Mouse (Mus musculus) neural tube, embryonic 13.5 days (tissue): ENCODE measurements around the gene Whamm. TPM values are rescaled to one million over a fixed set of nuclear protein-coding genes. Genes with fewer than 3 reads are reported as not detected.

Source experiments
- ATAC-seq: fragments of 200-750 bp; cut with Nextera tagmentation; 2 replicates; pipeline ENCODE4 v1.8.0; 2017; ENCODE audit warnings: low read depth, mild to moderate bottlenecking, moderate TSS enrichment, moderate library complexity
- H3K27ac ChIP-seq: fragments of 300-500 bp; sonication (generic); replicated peaks from 2 replicates; pipeline ENCODE4 v1.5.1; 2015; ENCODE audit warnings: moderate library complexity, mild to moderate bottlenecking, inconsistent platforms
- H3K27me3 ChIP-seq: fragments of 300-500 bp; sonication (generic); 2 replicates; pipeline ENCODE4 v1.6.1; 2015; ENCODE audit warnings: mild to moderate bottlenecking, inconsistent platforms
- H3K36me3 ChIP-seq: fragments of 300-500 bp; sonication (generic); 2 replicates; pipeline ENCODE4 v1.6.1; 2015; ENCODE audit warnings: mild to moderate bottlenecking, inconsistent platforms
- H3K4me1 ChIP-seq: fragments of 300-500 bp; sonication (generic); replicated peaks from 2 replicates; pipeline ENCODE4 v1.6.1; 2015; ENCODE audit warnings: inconsistent platforms
- H3K4me2 ChIP-seq: fragments of 300-500 bp; sonication (generic); 2 replicates; pipeline ENCODE4 v1.6.1; 2015; ENCODE audit warnings: inconsistent platforms, mild to moderate bottlenecking, moderate library complexity
- H3K4me3 ChIP-seq: fragments of 300-500 bp; sonication (generic); 2 replicates; pipeline ENCODE4 v1.5.1; 2015; ENCODE audit warnings: mild to moderate bottlenecking, inconsistent platforms
- H3K9ac ChIP-seq: fragments of 300-500 bp; sonication (generic); 2 replicates; pipeline ENCODE4 v1.6.1; 2015; ENCODE audit warnings: moderate library complexity, mild to moderate bottlenecking, inconsistent platforms
- H3K9me3 ChIP-seq: fragments of 300-500 bp; sonication (generic); 2 replicates; pipeline ENCODE4 v1.6.1; 2016; ENCODE audit warnings: inconsistent platforms
- WGBS: fragments of 180-500 bp; shearing (Covaris S2); methylation state at CpG from one replicate; pipeline ENCODE4 v1.1.7; 2015; 5-methylcytosine and 5-hydroxymethylcytosine counted together
- polyA plus RNA-seq: library from polyadenylated mRNA; unstranded; fragments of >200 nt; fragmentation: Nextera tagmentation; extraction: Ambion mirVana; gene quantifications from 2 replicates; pipeline ENCODE4 v1.2.1, GENCODE M21; 2015

The Whamm gene
- polyA plus RNA-seq: 7.1 and 8.0 TPM in 2 replicates

DNA sequence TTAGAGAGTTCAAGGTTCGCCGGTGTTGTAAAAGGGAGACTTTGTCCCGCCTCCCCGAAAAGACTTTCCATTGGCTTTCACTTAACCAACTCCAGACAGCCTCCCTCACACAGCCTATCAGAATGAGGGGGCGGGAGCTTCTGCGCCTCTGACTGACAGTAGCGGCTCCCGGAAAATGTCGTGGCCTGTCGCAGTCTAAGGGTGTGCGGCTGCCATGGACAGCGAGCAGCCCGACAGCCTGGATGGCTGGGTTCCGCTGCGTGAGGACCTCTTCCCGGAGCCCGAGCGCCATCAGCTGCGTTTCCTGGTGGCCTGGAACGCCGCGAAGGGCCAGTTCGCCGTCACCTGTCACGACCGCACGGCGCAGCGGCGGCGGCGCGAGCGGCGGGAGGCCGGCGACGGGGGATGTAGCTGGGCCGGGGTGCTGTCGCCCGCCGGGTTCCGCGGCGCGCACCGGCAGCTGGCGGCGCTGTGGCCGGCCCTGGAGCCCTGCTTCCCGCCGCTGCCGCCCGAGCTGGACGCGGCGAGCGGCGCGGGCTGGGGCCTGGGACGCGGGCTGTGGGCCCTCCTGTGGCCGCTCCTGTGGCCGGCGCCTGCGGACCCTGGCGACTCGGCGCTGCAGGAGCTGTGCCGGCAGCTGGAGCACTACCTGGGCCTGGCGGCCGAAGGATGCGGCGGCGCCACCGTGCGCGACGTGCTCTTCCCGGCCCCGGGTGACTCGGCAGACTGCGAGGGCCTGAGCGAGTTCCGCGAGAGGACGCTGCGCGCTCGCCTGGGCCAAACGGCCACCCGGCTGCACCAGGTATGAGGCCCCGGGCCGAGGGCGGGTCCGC is at the start of gene Whamm:
Whamm (plus strand) TSS at position 159 of the 833 bp plus-strand sequence.
- peak; percentile 100 for ATAC-seq
- peak within 1 kb of the TSS; percentile 91 for H3K4me3 ChIP-seq
- peak within 1 kb of the TSS; percentile 68 for H3K4me2 ChIP-seq
- peaks cover 18% of the 10 kb centered on the region for H3K4me1 ChIP-seq
- H3K36me3 ChIP-seq: peaks cover 13% of the 10 kb centered on the region
- H3K9ac ChIP-seq: peak within 1 kb of the TSS; percentile 96
- H3K27ac ChIP-seq: peak within 1 kb of the TSS; percentile 98
- no peaks in the 10 kb centered on the region for H3K27me3 ChIP-seq
- WGBS: under 1% methylated on average over 93 of the region's 96 CpGs
- H3K9me3 ChIP-seq: no peaks in the 10 kb centered on the region

DNA sequence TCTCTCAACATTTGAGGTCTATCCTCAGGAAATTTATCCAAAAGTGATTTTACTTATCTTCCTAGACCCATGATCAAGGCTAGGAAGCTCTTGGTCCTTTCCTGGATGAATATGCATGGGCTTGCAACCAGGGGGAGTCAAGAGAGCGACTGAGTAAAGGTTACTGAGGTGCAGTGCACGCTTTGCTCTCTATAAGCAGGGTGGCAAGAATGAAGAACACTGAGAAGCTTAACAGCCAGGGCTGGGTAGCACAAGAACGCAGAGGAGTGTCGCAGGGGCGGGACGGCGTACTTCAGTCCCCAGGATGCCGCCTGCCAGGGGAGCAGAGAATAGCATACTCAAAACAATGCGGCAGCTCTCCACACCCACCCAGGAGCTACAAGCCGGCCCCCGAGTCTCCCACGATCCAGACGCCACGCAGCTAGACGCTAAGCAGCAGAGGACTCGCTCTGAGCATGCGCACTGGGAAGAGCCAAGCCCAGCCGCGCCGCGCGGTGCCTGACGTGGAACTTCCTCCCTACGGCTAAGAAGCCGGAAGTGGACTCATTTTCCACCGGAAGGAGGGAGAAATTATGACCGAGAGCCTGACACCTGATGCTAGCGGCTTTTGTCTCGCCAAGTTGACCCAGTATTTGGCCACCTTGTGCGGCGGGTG is 47.9 kb upstream of the Whamm start:
- whole genome bisulfite sequencing: under 1% methylated on average over 31 of the region's 31 CpGs
- Histone ChIP-seq H3K9ac (peak overlapping the region; percentile 77), H3K4me1 (peaks cover 24% of the 10 kb centered on the region), H3K4me3 (peak overlapping the region; percentile 70), H3K27ac (peak overlapping the region; percentile 95), H3K9me3 (no peaks in the 10 kb centered on the region), H3K36me3 (peaks cover 27% of the 10 kb centered on the region), H3K27me3 (no peaks in the 10 kb centered on the region), H3K4me2 (peak overlapping the region; percentile 87)
- ATAC-seq: peak; percentile 98

DNA sequence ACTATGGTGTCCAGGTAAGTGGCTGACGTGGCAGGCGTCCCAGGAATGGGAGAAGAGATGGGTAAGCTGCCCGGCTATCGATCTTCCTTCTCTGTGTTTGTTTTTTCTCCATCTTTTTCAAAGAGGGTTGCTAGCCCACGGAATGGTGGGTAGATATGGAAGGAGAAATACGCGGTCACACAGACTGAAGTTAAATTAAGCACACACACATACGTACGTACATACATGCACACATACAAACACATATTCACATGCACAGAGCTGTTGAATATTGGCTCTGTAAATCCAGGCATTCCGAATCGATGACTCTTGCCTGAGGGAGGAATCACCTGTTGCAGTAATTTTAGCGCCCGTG is 47.4 kb upstream of the Whamm start:
- Histone ChIP-seq H3K9me3 (no peaks in the 10 kb centered on the region), H3K4me2 (peak overlapping the region; percentile 87), H3K9ac (peak overlapping the region; percentile 77), H3K36me3 (peaks cover 31% of the 10 kb centered on the region), H3K27me3 (no peaks in the 10 kb centered on the region), H3K27ac (peak overlapping the region; percentile 95), H3K4me3 (peak overlapping the region; percentile 70), H3K4me1 (peaks cover 24% of the 10 kb centered on the region)
- ATAC-seq: no peak; the same call in 1 of the 2 replicates
- WGBS: 12% methylated on average over 13 of the region's 13 CpGs

DNA sequence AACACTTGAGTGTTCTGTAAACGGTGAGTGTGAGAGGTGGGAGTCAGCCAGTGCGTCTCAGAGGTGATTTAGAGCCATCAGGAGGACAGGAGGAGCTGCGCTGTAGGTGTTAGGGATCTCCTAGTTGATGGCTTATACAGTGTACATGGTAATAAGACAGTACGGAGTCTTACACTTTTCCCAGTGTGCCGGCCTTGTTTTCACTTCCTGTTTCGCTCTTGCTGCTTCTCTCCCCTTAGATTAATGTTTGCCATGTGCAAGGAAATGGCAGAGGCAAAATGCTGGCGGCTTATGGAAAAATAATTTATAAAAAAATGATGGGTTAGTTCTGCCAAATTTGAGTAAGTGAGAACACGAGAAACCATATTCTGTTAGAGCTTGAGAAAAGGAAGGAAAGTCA is 42.1 kb upstream of the Whamm start:
- WGBS: 95% methylated on average over 8 of the region's 8 CpGs
- H3K27ac ChIP-seq: no peak overlapping the region
- no peak overlapping the region for H3K9ac ChIP-seq
- peaks cover 82% of the 10 kb centered on the region for H3K36me3 ChIP-seq
- H3K4me1 ChIP-seq: peaks cover 16% of the 10 kb centered on the region
- peaks cover 2% of the 10 kb centered on the region; the same call in 1 of the 2 replicates for H3K9me3 ChIP-seq
- no peak for ATAC-seq
- H3K27me3 ChIP-seq: no peaks in the 10 kb centered on the region
- H3K4me3 ChIP-seq: no peak overlapping the region
- H3K4me2 ChIP-seq: no peak overlapping the region

DNA sequence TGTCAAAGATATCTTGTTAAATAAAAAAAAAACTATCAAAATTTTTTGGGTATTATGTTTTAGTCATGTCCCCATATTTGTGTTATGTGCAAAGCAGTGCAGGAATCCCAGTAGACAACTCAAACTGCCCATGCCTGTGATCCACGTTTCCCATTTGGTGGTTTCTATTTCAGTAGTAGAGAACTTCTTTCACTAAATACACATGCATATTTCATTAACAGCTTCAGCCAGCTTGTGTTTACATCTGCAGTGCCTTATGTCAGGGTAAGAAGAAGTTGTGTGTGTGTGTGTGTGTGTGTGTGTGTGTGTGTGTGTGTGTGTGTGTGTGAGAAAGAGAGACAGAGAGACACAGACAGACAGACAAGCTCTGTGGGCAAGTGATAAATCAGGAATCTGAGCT is 39.6 kb upstream of the Whamm start:
- WGBS: 86% methylated on average over 1 of the region's 1 CpGs
- Histone ChIP-seq H3K4me1 (no peaks in the 10 kb centered on the region), H3K36me3 (peaks cover 88% of the 10 kb centered on the region), H3K27me3 (no peaks in the 10 kb centered on the region), H3K4me3 (no peak overlapping the region), H3K4me2 (no peak overlapping the region), H3K9me3 (peaks cover 4% of the 10 kb centered on the region; the same call in 1 of the 2 replicates), H3K9ac (no peak overlapping the region), H3K27ac (no peak overlapping the region)
- ATAC-seq: no peak

DNA sequence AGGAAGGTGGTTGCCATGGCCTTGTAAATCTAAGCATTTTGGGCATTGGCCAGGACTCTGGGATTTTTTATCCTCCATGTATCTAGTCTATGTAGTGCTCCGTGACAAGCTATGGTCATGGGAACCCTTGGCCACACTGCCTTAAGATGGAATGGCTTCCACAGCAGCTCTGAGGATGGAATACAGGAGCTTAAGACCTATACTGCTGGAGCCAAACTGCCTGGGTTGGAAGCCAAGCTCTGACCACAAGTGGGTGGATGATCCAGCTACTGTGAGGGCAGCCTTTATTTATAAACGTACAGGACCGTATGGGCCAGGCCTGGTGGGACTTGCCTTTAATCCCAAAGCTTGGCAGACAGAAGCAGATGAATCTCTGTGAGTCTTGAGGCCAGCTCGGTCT is 34.6 kb upstream of the Whamm start:
- ATAC-seq: no peak
- Histone ChIP-seq H3K36me3 (peaks cover 48% of the 10 kb centered on the region), H3K4me1 (peaks cover 17% of the 10 kb centered on the region; the same call in 1 of the 2 replicates), H3K4me3 (no peak overlapping the region), H3K27me3 (no peaks in the 10 kb centered on the region), H3K9me3 (peaks cover 4% of the 10 kb centered on the region; the same call in 1 of the 2 replicates), H3K9ac (no peak overlapping the region), H3K27ac (no peak overlapping the region), H3K4me2 (no peak overlapping the region)
- 95% methylated on average over 4 of the region's 4 CpGs for WGBS

DNA sequence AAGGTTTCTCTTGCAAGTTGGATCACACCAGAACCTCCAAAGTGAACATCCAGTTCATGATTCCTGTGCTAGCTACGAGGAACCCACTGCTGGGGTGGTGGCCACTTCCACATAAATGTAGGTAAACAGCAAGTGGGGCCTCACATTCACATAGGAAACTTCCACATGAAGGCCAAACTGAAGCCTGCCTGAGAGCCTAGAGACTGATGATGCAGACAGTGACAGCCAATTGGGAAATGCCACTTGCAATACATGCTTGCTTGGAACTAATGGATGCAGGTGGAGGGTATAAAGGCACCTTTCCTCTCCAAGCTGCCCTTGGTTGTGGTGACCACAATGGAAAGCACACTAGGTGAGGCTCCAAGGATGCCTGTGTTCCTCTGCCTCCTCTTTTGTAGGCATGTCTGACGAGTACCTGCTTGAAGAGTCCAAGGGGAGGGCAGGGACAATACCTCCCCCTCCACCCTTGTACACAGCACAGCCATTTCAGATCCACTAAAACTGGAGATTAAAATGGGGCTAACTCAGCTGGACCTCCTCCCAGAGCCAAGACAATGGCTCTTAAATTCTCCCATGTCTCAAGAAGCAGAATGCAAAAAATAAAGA is 32.9 kb upstream of the Whamm start:
- Histone ChIP-seq H3K4me3 (no peak overlapping the region), H3K27ac (no peak overlapping the region), H3K4me1 (peaks cover 17% of the 10 kb centered on the region; the same call in 1 of the 2 replicates), H3K9ac (no peak overlapping the region), H3K9me3 (peaks cover 4% of the 10 kb centered on the region; the same call in 1 of the 2 replicates), H3K4me2 (no peak overlapping the region), H3K27me3 (no peaks in the 10 kb centered on the region), H3K36me3 (peaks cover 31% of the 10 kb centered on the region)
- ATAC-seq: no peak
- WGBS: 74% methylated on average over 2 of the region's 2 CpGs

DNA sequence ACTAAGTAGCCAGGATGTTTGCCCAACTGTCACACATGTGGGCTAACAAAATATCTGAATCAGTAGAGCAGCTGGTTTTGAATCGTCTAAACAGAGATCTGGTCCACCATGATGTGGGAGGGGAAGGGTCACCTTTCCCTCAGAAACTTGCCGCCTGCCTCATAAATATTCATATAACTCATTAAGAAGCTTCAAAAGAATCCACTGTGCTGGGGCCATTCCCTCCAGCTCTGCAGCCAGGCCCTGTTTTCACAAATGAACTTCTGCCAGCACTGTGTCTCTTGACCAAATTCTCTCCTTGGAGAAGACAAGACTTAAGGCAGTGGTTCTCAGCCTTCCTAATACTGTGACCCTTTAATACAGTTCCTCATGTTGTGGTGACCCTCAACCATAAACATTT is 31.5 kb upstream of the Whamm start:
- no peak overlapping the region for H3K4me2 ChIP-seq
- ATAC-seq: no peak
- no peak overlapping the region for H3K9ac ChIP-seq
- no peaks in the 10 kb centered on the region for H3K9me3 ChIP-seq
- peaks cover 17% of the 10 kb centered on the region for H3K36me3 ChIP-seq
- 8% methylated on average over 2 of the region's 2 CpGs for WGBS
- H3K27ac ChIP-seq: no peak overlapping the region
- H3K4me1 ChIP-seq: peaks cover 17% of the 10 kb centered on the region; the same call in 1 of the 2 replicates
- H3K4me3 ChIP-seq: no peak overlapping the region
- H3K27me3 ChIP-seq: no peaks in the 10 kb centered on the region

DNA sequence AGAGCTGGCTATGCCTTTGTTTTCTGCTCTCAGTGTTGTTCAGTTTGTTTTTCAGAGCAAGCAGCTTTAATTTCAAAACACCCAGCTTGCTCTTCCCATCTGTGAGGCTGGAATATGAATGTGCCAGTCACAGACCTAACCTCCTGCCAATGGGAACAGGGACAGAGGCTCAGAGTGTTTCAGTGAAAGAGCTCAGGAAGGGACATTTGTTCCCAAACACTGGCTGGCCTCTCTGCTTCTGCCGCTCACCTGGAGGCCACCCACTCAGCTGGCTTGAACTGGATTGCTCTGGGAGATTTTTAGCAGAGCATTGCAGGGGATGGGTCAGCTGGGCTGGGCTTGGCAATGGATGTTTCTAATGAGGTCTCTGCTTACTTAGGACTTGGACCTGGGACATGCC is 30.1 kb upstream of the Whamm start:
- Histone ChIP-seq H3K36me3 (0 out of 2 replicates have a peak, but pooled peaks cover 4% of the 10 kb centered on the region), H3K9me3 (no peaks in the 10 kb centered on the region), H3K4me1 (peaks cover 17% of the 10 kb centered on the region; the same call in 1 of the 2 replicates), H3K27ac (no peak overlapping the region), H3K27me3 (no peaks in the 10 kb centered on the region), H3K4me3 (no peak overlapping the region), H3K9ac (no peak overlapping the region), H3K4me2 (no peak overlapping the region)
- WGBS: 76% methylated on average over 1 of the region's 1 CpGs
- ATAC-seq: no peak

DNA sequence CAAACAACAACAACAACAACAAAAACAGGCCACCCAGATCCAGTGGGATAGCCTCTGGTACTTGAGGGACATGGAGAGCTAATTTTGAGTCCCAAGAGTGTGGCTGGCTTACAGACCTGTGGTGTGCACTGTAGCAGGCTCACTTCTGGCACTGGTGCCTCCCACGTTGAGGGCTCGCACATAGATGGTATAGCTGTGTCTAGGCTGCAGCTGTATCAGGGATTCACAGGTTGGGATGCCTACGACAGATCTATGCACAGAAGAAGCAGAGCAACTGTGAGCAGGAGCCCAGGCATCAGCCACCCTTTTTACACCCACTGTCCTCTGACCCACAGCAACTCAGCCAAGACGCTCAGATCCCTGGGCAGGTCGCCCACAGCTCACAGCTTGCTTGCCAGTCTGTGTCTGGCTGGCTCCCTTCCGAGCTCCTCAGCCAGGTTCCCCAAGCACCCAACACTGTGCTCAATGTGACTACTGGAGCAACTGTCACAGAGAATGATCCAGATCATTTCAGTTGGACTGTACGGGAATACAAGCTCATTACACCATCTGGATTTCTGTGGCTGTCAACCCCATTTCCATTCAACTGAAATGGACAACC is 29.0 kb upstream of the Whamm start:
- no peak overlapping the region for H3K27ac ChIP-seq
- peaks cover 17% of the 10 kb centered on the region; the same call in 1 of the 2 replicates for H3K4me1 ChIP-seq
- ATAC-seq: no peak
- H3K9ac ChIP-seq: no peak overlapping the region
- no peak overlapping the region for H3K4me2 ChIP-seq
- H3K9me3 ChIP-seq: no peaks in the 10 kb centered on the region
- no peaks in the 10 kb centered on the region for H3K27me3 ChIP-seq
- WGBS: 88% methylated on average over 7 of the region's 7 CpGs
- H3K4me3 ChIP-seq: no peak overlapping the region
- no peaks in the 10 kb centered on the region for H3K36me3 ChIP-seq

DNA sequence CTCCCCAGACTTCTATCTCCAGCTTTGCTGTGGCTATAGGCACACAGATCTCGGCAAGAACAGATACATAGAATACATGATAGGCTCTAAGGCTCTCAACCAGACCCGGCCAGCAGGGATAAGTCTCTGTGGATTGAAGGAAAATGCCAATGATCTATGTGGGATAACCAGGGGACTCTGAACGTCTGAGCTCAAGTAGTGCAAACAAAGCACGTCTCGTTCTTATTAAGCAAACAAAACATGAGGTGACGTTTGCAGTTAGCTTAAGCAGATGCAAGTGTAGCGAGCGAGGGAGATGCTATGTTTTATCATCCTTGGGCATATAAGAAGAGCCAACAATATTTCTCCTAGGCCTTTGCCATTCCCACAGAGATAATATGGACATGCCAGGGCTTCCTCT is 28.1 kb upstream of the Whamm start:
- H3K4me3 ChIP-seq: no peak overlapping the region
- WGBS: 86% methylated on average over 8 of the region's 8 CpGs

More for the DNA sequence above, 28.1 kb upstream of the Whamm start:
- no peak for ATAC-seq
- no peaks in the 10 kb centered on the region for H3K27me3 ChIP-seq
- no peaks in the 10 kb centered on the region for H3K9me3 ChIP-seq
- H3K27ac ChIP-seq: no peak overlapping the region
- no peaks in the 10 kb centered on the region for H3K36me3 ChIP-seq
- H3K4me2 ChIP-seq: no peak overlapping the region
- no peak overlapping the region for H3K9ac ChIP-seq
- H3K4me1 ChIP-seq: peaks cover 17% of the 10 kb centered on the region; the same call in 1 of the 2 replicates
